Mouse (Mus musculus): ENCODE results near the gene Sh3kbp1.

- TF ChIP-seq EP300 (IDR thresholded peaks at IDR 0.05; ENCODE audit: low read depth) (no peak), CTCF (IDR thresholded peaks at IDR 0.05; ENCODE audit: low read depth) (no peak)
These were observed 163.4 kb downstream of the Sh3kbp1 start for GRCm38 (mm10) chrX:159790516-159790915.

All from liver, embryonic 14.5 days (tissue).